Mouse (Mus musculus): Measurements from ENCODE around the gene Plekhg5.

The Plekhg5 gene

DNA sequence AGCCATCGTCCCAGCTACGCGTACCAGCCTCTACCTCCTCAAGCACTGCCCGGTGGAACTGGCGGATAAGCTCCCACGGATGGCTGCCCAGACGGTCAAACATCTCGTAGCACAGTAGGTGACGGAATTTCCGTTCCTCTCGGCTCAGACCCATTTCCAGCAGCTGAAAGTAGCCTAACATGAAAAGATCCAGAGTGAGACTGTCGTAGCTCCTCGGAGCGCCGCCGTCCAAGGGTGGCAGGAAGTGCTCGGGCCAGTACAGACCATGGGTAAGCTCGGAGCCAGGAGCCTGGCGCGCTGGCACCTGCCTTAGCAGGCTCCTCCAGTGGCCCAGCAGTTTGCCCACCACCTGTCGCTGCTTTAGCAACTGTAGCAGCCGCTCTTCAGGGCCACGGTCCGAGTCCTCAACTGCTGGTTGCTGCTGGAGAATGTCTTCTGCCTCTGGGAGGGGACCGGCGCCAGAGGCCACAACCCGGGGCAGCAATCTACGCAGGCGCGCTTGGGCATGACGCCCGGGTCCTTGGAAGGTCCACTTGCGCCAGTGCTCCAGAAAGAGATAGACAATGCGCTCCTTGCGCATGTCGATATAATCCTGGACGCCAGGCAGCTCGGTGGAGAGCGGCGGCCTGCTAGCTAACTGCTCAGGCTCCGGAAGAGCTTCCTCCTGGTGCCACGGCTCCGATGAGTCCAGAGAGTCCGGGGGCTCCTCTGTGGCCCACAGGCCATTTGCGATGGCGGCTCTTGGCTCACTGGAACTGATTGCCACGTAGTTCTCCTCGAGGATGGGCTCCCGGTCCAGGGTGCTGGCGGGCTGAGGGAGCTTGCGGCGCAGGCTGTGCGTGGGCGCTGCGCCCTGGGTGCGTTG lies 53.1 kb downstream of the Plekhg5 start:
- in situ Hi-C loops (cut with MboI, MseI) = no loop called here

DNA sequence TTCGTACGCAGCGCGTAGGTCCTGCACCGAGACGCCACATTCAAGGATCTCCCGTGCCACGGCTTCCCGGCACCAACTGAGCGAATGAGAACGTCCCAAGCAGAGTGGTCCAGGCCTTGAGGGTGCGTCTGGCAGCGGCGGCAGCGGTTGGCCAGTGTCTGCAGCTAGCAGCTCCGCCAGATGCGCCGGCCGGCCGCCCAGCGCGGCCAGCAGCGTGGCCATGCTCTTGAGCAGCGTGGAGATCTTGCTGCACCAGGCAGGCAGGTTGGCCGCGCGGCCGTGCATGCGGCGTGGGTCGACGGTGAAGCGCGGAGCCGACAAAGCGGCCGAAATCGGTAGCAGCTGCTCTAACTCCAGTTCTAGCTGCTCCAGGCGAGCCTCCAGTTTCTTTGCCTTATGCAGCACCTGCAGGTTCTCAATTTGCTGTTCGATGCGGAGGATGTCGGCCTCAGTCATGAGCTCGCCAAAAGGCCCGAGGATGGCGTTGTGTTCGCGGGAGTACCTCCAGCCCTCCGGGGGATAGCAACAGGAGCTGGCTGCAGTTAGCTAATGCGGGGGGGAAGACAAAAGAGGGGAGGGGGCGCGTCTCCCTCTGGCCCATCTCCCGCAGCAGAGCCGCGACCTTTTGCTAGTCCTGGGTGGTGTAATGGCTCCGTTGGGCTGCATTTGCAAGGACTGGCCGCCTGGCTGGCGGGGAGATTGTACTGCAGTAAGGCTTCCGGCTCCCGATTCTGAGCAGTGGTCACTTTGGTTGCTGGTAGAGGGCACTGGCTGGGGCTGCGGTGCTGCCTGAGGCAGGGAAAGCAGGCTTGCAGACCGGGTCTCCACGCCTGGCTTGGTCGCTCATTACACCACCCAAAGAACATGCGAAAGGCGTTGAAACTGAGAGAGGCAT lies 54.0 kb downstream of the Plekhg5 start:
- in situ Hi-C loops (cut with MboI, MseI) = no loop called here

DNA sequence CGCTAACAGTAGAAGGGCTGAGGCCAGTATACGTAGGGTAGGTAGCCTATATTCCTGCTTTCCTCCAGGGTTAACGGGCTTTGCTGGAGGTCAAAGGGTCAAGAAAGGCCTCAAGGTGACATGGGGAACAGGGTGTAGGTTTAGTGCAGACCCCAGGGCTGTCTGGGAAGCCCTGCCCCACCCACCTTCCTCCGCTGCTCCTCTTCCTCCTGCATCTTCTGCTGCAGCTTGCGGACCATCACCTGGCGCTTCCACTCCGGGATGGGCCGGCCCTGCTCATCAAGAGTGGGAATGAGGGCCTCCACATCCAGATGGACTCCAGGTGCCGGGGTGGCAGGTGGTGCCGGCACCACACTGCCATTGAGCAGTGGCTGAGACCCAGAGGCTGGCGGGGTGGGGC lies 55.6 kb downstream of the Plekhg5 start:
- in situ Hi-C loops (cut with MboI, MseI) = no loop called here

DNA sequence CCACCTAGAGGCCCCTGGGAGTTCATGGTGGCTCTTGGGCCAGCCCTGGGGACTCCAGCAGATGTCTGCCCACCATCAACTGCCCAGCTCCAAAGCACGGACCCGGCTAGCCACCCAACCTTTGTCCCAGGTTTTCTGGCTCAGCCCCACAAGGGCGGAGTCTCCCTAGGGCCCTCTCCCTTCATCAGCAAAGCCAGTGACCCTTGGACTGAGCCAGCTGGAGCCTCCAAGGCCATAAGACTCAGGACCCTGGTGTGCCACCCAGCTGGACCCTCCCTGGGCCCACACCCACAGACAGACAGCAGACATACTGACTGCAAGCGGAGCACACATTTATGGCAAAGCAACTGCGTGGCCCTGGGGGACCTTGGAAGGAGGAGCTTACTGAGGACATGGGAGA lies 56.5 kb downstream of the Plekhg5 start:
- in situ Hi-C loops (cut with MboI, MseI) = no loop called here

DNA sequence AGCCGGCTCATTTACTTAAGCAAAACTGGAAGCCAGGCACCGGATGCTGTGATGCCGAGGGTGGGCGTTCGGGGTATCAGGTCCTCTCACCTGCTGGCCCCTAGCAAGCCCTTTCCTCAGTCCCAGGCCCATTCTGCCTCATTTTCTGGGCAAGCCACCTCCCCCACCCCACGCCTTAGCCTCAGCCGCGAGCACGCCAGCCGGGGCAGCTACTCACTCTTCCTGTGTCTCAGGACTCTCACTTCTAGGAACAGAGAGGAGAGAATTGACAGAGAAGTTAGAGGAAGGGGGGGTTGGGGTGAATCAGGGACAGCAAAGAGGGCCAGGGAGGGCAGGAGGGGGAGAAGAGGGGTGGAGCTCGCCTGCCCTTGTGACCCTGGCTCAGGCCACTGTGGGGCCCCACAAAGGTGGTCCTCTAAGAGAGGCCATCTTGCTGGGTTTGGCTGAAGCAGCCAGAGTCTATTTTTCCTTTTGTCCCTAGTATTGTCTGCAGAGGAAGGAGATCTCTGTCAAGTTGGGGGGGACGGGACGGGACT lies 57.2 kb downstream of the Plekhg5 start:
- in situ Hi-C loops (cut with MboI, MseI) = no loop called here

DNA sequence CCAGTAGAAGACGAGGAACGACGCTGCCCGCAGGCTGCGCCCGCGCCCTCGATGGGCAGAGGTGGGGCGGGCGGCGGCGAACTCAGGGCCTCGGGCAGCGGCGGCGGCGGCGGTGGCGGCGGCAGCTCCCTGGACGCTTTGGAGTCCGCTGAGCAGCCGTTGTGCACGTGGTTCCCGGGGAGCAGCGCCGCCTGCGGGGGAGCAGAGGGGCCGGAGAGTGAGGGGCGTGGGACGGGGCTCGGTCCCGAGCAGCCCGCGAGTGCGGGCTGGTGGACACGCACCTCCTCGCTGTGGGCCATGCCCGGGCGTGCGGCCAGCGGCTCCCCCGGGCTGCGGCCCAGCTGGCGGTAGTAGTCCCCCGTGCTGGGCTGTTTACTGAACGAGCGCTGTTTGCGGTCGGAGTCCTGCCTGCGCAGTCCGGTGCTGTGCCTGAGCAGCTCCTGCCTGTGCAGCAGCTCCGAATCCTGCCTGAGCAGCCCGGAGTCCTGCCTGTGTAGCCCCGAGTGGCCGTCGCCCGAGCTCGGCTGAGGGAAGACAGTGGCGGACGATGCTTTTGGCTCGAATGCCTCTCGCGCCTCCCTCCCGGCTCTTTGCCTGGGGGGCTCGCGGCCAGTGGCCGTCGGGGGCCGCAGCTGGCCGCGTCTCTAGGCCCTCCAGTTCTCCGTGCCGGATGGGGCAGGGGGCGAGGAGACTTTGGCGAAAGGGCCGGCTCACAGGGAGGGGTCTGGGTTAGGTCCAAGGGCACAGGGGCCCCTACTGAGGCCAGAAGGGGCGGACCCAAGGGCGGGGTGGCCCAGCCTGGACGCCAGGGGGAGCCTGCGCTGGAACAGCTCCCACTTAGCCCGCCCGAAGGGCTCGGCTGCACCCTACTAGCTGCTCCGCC lies 58.7 kb downstream of the Plekhg5 start:
- in situ Hi-C loops (cut with MboI, MseI) = no loop called here

DNA sequence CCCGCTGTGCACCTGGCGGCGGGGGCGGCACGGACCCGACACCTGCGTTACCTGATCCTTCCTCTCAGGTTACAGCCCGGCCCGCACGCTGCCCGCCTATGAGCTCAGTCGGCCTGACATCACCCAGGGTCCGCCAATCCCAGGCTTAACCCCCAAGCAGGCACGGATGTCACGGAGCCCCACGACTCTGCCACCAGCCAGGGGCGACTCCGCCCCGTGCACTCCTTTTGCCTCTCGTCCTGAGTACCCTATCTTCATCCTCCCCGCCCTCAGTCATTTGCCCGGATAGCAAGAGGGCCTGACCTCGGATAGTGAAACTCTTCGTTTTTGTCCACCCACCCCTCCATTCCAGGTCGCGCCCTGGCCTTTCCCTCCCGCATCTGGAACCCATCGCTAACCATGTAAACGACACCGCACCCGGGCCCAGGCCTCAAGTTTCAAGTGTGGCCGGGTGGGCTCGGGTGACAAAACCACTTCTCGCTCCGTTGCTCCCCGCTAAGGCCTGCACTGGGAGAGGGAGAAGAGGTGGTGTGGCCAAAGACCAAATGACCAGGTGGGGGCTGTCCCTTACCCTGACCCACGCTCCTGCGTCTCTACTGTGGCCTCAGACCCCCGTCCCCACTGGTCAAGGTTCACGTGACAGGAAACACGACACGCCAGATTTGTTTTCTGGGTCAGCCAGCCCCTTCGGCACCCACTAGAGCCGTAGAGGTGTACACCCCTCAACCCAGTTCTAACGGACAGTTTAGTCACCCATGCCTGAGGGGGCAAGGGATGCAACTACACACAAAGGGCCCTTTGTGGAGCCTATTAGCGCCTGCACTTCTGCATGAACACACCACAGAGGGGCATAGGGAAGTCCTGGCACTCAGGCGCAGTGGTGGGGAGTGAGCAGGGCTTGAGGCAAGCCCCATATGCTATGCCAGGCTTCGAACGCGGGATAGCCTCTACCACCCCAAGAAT lies 59.8 kb downstream of the Plekhg5 start:
- in situ Hi-C loops (cut with MboI, MseI) = no loop called here

DNA sequence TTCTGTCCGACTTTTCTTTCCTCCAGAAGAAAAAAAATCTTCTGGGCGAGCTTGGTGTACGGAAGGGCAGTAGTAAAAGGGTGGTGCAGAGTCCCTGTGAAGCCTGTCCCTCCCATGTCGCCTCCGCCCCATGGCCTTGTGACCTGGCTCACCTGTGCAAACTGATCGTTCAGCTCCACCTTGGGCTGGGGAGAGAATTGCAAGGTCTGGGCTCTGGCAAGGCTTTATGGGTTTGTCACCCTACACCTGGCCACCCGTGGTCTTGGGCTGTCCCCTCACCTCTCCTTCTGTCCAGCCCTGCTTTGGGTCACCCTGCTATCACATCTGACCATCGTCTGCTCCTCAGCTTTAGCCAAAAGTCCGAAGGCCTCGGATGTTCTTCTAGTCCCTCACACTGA lies 60.5 kb downstream of the Plekhg5 start:
- in situ Hi-C loops (cut with MboI, MseI) = no loop called here

DNA sequence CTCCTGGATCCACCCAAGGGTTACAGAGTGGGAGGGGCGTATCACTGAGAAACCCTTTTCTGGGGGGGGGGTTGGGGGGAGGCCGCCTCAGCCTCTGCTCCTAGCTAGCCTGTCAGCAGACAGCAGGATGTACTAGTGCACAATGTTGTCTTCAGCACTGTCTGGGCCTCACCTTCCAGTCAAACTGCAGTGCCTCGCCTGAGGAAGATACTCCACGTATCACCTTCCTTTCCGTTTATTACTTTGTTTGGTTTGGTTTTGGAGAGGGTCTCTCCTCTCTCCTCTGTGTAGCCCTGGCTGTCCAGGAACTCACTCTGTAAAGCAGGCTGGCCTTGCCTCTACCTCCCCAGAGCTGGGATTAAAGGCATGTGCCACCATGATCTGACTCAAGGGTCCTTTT lies 60.9 kb downstream of the Plekhg5 start:
- in situ Hi-C loops (cut with MboI, MseI) = no loop called here

DNA sequence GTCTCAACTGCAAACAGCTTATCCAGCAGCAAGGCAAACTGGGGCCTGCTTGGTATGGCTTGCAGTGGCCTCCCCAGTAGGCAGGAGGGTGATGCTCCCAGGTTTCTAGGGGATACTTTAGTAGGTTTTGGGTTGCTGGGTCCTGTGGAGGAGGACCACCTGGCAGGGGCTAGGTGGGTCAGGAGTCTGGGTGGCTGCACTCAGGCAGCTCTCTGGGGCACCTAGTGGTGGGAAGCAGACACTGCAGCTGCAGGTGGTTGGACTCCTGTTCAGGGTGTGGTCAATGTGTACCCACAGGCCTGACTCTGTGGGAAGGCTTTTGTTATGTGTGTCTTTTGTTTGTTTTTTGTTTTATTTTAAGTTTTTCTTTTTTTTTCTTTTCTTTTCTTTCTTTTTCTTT lies 62.2 kb downstream of the Plekhg5 start:
- in situ Hi-C loops (cut with MboI, MseI) = no loop called here

DNA sequence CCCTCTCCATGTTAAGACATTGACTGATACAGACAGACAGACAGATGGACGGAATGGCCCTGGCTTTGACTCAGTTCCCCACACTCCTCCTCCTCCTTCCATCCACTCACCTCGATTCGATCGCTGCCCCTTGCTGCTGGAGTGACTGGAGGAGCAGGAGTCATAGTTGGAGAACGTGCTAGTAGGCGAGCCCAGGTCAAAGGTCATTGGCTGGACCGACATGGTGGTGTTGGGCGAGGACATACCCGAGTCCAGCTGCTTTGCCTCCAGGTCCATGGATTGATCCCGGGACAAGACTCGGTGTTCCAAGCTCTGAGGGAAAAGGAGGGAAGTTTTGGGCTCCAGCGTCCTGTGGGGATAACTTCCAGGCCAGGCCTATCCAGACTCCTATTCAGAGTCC lies 63.1 kb downstream of the Plekhg5 start:
- in situ Hi-C loops (cut with MboI, MseI) = no loop called here

DNA sequence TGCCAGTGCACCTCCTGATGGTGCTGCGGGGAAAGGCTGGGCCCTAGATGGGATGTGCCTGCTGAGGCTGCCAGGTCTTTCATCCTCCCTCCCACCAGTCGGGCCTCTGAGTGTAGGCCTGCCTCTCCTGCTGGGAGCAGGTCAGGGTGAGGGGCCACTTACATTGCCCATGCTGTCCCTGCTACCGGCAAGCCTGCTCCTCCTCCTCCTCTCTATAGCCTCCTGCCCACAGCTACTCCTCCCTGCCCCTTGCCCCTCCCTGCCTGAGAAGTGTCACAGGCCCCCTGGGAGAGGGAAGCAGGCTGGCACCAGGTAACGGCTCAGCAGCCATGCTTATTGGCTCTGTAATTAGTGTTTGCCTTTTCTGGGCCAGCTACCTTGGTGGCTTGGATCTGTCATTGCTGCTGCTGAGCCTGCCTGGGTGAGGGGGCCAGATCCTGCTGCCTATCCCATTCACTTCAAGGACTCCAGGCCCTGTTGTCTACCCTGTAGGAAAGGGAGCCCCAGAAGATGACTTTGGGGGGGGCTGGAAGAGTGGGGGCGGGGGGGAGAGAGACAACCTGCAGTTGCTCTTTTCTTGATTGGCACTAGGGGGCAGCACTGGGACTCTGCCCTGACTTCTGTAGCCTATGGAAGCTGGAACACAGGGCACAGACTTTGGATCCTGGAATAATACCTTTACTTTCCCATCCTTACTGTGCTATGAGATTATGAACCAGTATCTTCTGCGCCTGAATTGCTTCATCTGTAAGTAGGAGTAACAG lies 64.0 kb downstream of the Plekhg5 start:
- in situ Hi-C loops (cut with MboI, MseI) = no loop called here

DNA sequence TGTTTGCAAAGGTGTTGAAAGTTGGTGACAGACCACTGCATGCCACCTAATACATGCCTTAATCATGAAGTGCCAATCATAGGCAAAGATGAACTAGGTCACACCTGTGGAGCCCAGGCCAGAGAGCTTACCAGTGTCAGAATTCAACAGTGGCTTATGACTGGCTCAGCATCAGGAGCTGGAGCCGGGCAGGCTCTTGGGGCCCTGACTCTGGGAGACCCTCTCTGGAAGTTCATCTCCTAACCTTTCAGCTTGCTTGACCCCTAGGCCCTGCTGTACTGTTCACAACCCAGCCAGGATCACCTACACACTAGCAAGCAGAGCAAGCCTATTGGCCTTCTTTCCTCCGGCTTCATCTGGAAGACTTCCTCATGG lies 64.6 kb downstream of the Plekhg5 start:
- in situ Hi-C loops (cut with MboI, MseI) = no loop called here

DNA sequence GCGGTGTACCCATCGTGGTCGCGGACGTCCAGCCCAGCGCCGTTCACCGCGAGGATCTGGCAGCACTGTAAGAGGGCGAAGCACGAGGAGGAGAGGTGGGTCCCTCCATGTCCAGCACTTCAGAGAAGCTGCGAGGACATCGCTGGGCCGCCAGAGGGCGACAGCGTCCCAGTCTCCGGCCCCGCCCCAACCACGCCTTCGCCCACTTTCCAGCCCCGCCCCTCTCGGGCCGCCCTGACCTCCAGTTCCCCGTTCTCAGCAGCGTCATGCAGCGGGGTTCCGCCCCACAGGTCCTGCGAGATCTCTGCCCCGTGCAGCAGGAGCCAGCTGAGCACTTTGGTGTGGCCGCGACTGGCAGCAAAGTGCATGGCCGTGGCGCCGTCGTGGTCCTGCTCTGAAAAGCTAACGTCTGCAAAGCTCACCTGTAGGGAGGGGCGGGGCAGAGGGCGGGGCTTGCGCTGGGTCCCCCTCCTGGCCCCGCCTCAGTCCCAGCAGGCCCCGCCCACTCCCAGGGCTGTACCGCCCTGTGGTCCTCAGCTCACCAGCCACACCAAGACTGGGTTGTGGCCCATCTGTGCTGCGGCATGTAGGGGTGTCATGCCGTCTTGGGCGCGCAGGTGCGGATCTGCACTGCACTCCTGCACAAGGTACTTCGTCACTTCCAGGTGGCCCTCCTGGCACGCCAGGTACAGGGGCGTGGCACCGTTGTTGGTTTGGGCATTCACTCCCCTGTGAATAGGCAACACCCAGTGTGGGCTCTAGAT lies 66.4 kb downstream of the Plekhg5 start:
- in situ Hi-C loops (cut with MboI, MseI) = no loop called here

DNA sequence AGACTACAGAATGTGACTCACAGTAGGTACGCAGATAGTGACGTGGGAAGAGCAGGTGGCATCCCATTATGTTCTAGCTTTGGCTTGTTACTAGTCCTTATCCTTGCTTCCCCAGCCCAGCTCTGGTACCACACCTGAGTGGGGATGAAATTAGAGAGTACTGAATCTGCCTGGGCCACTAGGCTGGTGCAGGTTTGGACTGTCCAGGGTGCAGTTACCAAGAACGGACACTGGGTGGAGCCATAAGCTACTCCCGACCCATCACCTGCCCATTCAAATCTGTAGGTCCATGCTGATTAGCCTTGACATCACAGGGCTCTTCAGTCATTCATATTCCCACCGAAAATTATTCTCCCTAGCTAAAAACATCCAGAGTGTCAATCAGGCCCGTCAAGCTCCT lies 68.1 kb downstream of the Plekhg5 start:
- in situ Hi-C loops (cut with MboI, MseI) = no loop called here

DNA sequence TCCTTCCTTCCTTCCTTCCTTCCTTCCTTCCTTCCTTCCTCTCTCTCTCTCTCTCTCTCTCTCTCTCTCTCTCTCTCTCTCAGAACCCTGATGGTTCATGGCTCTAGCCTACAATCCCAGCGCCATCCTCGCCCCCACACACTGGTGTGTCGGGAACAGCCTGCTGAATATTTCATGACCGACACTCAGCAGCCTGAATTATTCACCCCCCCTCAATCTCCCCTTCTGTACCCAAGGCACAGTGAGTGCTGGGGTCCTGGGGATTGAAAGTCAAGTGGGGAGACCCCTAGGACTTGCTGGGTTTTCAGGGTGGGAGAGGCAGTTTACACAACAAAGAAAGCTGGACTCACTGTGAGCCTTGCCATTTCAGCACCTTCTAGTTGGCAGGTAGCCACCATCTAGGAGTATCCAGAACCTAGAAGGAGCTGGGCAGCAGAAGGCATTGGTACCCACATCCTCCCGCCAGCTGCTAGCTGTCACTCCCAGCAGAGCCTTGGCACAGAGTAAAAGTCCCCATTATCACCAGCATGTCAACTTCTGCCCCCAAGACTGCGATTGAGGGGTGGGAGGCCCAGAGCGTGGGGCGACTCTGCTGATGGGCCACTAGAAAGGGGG lies 69.3 kb downstream of the Plekhg5 start:
- in situ Hi-C loops (cut with MboI, MseI) = no loop called here

DNA sequence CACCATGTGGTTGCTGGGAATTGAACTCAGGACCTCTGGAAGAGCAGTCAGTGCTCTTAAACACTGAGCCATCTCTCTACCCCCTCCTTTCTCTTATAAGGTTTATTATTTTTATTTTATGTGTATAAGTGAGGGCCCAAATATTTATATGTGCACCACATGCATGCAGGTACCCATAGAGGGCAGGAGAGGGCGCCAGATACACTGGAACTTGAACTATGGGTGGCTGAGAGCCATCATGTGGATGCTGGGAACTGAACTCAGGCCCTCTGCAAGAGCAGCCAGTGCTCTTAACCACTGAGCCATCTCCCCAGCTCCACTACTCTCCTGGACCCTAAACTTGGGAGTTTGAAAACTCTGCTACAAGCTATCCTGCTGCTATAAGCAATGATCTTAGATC lies 71.3 kb downstream of the Plekhg5 start:
- in situ Hi-C loops (cut with MboI, MseI) = no loop called here

DNA sequence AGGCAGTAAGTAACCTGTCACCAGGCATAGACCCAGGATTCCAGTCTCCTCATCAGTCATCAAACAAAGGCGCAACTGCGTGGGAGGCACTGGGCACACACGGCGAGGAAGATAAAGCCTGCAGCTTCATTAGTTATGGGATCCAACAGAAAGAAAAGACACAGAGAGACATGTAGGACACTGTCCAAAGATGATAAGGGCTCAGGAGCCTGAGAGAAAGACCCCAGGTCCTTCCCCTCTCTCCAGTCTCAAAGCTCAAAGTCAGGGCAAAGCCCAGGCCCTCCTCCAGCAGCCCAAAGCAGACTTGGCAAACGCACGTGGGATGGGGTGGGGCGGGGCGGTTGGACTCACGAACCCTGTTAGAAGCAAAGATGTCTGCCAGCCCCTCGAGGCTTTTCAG lies 73.2 kb downstream of the Plekhg5 start:
- in situ Hi-C loops (cut with MboI, MseI) = no loop called here

All from T-helper 2 cell (primary cell).